Mouse (Mus musculus): ENCODE measurements around the gene Ube2l6. TPM values are rescaled to one million over a fixed set of nuclear protein-coding genes. Genes with fewer than 3 reads are reported as not detected.

Ube2l6 gene
- polyA plus RNA-seq, 1 experiment from 2014 or later = 26.1 TPM

- Histone ChIP-seq H3K27me3 (replicated peaks; ENCODE audit: control insufficient read depth, insufficient read depth, low read length) (no peaks in the 10 kb centered on the region), H3K36me3 (ENCODE audit: control insufficient read depth, insufficient read depth, low read length) (no peaks in the 10 kb centered on the region), H3K27ac (ENCODE audit: low read depth, low read length) (no peak overlapping the region), H3K4me1 (ENCODE audit: control insufficient read depth, insufficient read depth, low read depth, low read length) (peaks cover 2% of the 10 kb centered on the region; the same call in 1 of the 2 replicates), H3K4me2 (ENCODE audit: low read length) (peak overlapping the region; percentile 25), H3K4me3 (ENCODE audit: low read length) (no peak overlapping the region), H3K9ac (ENCODE audit: low read depth, low read length) (no peak overlapping the region), H3K9me3 (ENCODE audit: control insufficient read depth, low read length) (no peaks in the 10 kb centered on the region)
- 33% methylated on average over 22 of the region's 23 CpGs for WGBS
- peak; percentile 64 for ATAC-seq
Measured at GRCm38 (mm10) chr2:84851130-84852040, 52.8 kb downstream of the Ube2l6 start.

GRCm38 (mm10) chr2:84855732-84856131 lies 57.1 kb downstream of the Ube2l6 start:
- peak; percentile 66 for ATAC-seq
- WGBS = 52% methylated on average over 2 of the region's 2 CpGs
- H3K27me3 ChIP-seq (replicated peaks; ENCODE audit: control insufficient read depth, insufficient read depth, low read length) = no peaks in the 10 kb centered on the region
- no peak overlapping the region for H3K27ac ChIP-seq (ENCODE audit: low read depth, low read length)
- no peak overlapping the region for H3K9ac ChIP-seq (ENCODE audit: low read depth, low read length)
- no peaks in the 10 kb centered on the region for H3K9me3 ChIP-seq (ENCODE audit: control insufficient read depth, low read length)
- no peak overlapping the region for H3K4me3 ChIP-seq (ENCODE audit: low read length)
- H3K4me2 ChIP-seq (ENCODE audit: low read length) = no peak overlapping the region
- peaks cover 2% of the 10 kb centered on the region; the same call in 1 of the 2 replicates for H3K4me1 ChIP-seq (ENCODE audit: control insufficient read depth, insufficient read depth, low read depth, low read length)
- no peaks in the 10 kb centered on the region for H3K36me3 ChIP-seq (ENCODE audit: control insufficient read depth, insufficient read depth, low read length)

- H3K27me3 ChIP-seq (replicated peaks; ENCODE audit: control insufficient read depth, insufficient read depth, low read length) = no peaks in the 10 kb centered on the region
- no peak overlapping the region for H3K27ac ChIP-seq (ENCODE audit: low read depth, low read length)
- 82% methylated on average over 1 of the region's 1 CpGs for WGBS
- no peaks in the 10 kb centered on the region for H3K4me1 ChIP-seq (ENCODE audit: control insufficient read depth, insufficient read depth, low read depth, low read length)
- H3K9me3 ChIP-seq (ENCODE audit: control insufficient read depth, low read length) = no peaks in the 10 kb centered on the region
- H3K36me3 ChIP-seq (ENCODE audit: control insufficient read depth, insufficient read depth, low read length) = no peaks in the 10 kb centered on the region
- H3K4me3 ChIP-seq (ENCODE audit: low read length) = no peak overlapping the region
- no peak for ATAC-seq
- H3K4me2 ChIP-seq (ENCODE audit: low read length) = no peak overlapping the region
- no peak overlapping the region for H3K9ac ChIP-seq (ENCODE audit: low read depth, low read length)
Measured at GRCm38 (mm10) chr2:84858551-84858950, 59.9 kb downstream of the Ube2l6 start.

Other genes with a start within 250 kb of the Ube2l6 start
- 24.4 and 31.8 TPM in 2 replicates for gene Ctnnd1, start 148.1 kb upstream of the Ube2l6 start, polyA plus RNA-seq (2015; fragmentation: Nextera tagmentation; extraction: Ambion mirVana)
- 0.26 and 0.44 TPM in 2 replicates for gene Btbd18, start 139.7 kb upstream of the Ube2l6 start, polyA plus RNA-seq (2015; fragmentation: Nextera tagmentation; extraction: Ambion mirVana)
- 184 and 198 TPM in 2 replicates for gene Selenoh, start 128.1 kb upstream of the Ube2l6 start, polyA plus RNA-seq (2015; fragmentation: Nextera tagmentation; extraction: Ambion mirVana)
- not detected in 2 replicates for gene Gm28635, start 120.8 kb upstream of the Ube2l6 start, polyA plus RNA-seq (2015; fragmentation: Nextera tagmentation; extraction: Ambion mirVana)
- gene Med19, start 120.4 kb upstream of the Ube2l6 start, polyA plus RNA-seq (2015; fragmentation: Nextera tagmentation; extraction: Ambion mirVana) = 50.7 and 51.3 TPM in 2 replicates
- 342 and 364 TPM in 2 replicates for gene Tmx2, start 119.7 kb upstream of the Ube2l6 start, polyA plus RNA-seq (2015; fragmentation: Nextera tagmentation; extraction: Ambion mirVana)
- gene Zdhhc5, start 83.6 kb upstream of the Ube2l6 start, polyA plus RNA-seq (2015; fragmentation: Nextera tagmentation; extraction: Ambion mirVana) = 15.2 and 18.2 TPM in 2 replicates
- 18.7 and 20.5 TPM in 2 replicates for gene Clp1, start 71.5 kb upstream of the Ube2l6 start, polyA plus RNA-seq (2015; fragmentation: Nextera tagmentation; extraction: Ambion mirVana)
- 16.9 and 19.9 TPM in 2 replicates for gene Ypel4, start 64.8 kb upstream of the Ube2l6 start, polyA plus RNA-seq (2015; fragmentation: Nextera tagmentation; extraction: Ambion mirVana)
- gene Gm19426, start 55.2 kb upstream of the Ube2l6 start, polyA plus RNA-seq (2015; fragmentation: Nextera tagmentation; extraction: Ambion mirVana) = 4.9 and 6.7 TPM in 2 replicates
- gene Serping1, start 23.4 kb upstream of the Ube2l6 start, polyA plus RNA-seq (2015; fragmentation: Nextera tagmentation; extraction: Ambion mirVana) = 40.8 and 42.3 TPM in 2 replicates
- not detected in 2 replicates for gene Smtnl1, start 23.8 kb downstream of the Ube2l6 start, polyA plus RNA-seq (2015; fragmentation: Nextera tagmentation; extraction: Ambion mirVana)
- 76.5 and 83.2 TPM in 2 replicates for gene Timm10, start 28.2 kb downstream of the Ube2l6 start, polyA plus RNA-seq (2015; fragmentation: Nextera tagmentation; extraction: Ambion mirVana)
- gene Slc43a1, start 40.0 kb downstream of the Ube2l6 start, polyA plus RNA-seq (2015; fragmentation: Nextera tagmentation; extraction: Ambion mirVana) = 1.5 and 1.6 TPM in 2 replicates
- gene Rtn4rl2, start 87.9 kb downstream of the Ube2l6 start, polyA plus RNA-seq (2015; fragmentation: Nextera tagmentation; extraction: Ambion mirVana) = 3.0 and 4.5 TPM in 2 replicates
- gene Slc43a3, start 137.8 kb downstream of the Ube2l6 start, polyA plus RNA-seq (2015; fragmentation: Nextera tagmentation; extraction: Ambion mirVana) = 5.4 and 5.7 TPM in 2 replicates
- gene Prg2, start 181.6 kb downstream of the Ube2l6 start, polyA plus RNA-seq (2015; fragmentation: Nextera tagmentation; extraction: Ambion mirVana) = 0.45 TPM in 1 of 2 replicates, not detected in the other
- not detected in 2 replicates for gene Prg3, start 189.4 kb downstream of the Ube2l6 start, polyA plus RNA-seq (2015; fragmentation: Nextera tagmentation; extraction: Ambion mirVana)
- 156 and 166 TPM in 2 replicates for gene Ssrp1, start 238.4 kb downstream of the Ube2l6 start, polyA plus RNA-seq (2015; fragmentation: Nextera tagmentation; extraction: Ambion mirVana)
- gene P2rx3, start 238.6 kb downstream of the Ube2l6 start, polyA plus RNA-seq (2015; fragmentation: Nextera tagmentation; extraction: Ambion mirVana) = 8.0 and 11.2 TPM in 2 replicates
- 19.6 and 29.8 TPM in 2 replicates for gene Tnks1bp1, start 249.2 kb downstream of the Ube2l6 start, polyA plus RNA-seq (2015; fragmentation: Nextera tagmentation; extraction: Ambion mirVana)

Data from hindbrain, embryonic 16.5 days (tissue).